Mouse (Mus musculus) testis, adult 2 months (tissue): ENCODE results near the gene Qpctl. TPM values are rescaled to one million over a fixed set of nuclear protein-coding genes. Genes with fewer than 3 reads are reported as not detected.

ENCODE experiments used
- H3K27ac ChIP-seq: fragments of 200-500 bp; 2 replicates; pipeline ENCODE4 v1.5.1; 2012; ENCODE audit warnings: low read depth, low read length; ENCODE audit not compliant: control insufficient read depth, insufficient read depth
- H3K27me3 ChIP-seq: fragments of 200-500 bp; 2 replicates; pipeline ENCODE4 v1.6.1; 2012; ENCODE audit warnings: mild to moderate bottlenecking, low read length, moderate library complexity; ENCODE audit not compliant: control insufficient read depth, insufficient read depth
- H3K36me3 ChIP-seq: fragments of 200-500 bp; 2 replicates; pipeline ENCODE4 v1.6.1; 2012; ENCODE audit warnings: mild to moderate bottlenecking, low read length; ENCODE audit not compliant: control insufficient read depth, insufficient read depth
- H3K4me1 ChIP-seq: fragments of 200-500 bp; 2 replicates; pipeline ENCODE4 v1.6.1; 2012; ENCODE audit warnings: low read length; ENCODE audit not compliant: control insufficient read depth, insufficient read depth
- H3K4me3 ChIP-seq: fragments of 200-500 bp; 2 replicates; pipeline ENCODE4 v1.5.1; 2012; ENCODE audit warnings: low read depth, mild to moderate bottlenecking, low read length, moderate library complexity, mixed read lengths; ENCODE audit not compliant: control insufficient read depth
- CTCF ChIP-seq: fragments of 200-500 bp; IDR thresholded peaks from 2 replicates; pipeline ENCODE4 v1.5.1; 2012; ENCODE audit warnings: low read depth, mild to moderate bottlenecking, inconsistent platforms, low read length, moderate library complexity; ENCODE audit not compliant: control insufficient read depth, insufficient read depth, insufficient replicate concordance
- POLR2A ChIP-seq: fragments of 200-500 bp; IDR thresholded peaks from 2 replicates; pipeline ENCODE4 v1.6.1; 2012; ENCODE audit warnings: low read depth, mild to moderate bottlenecking, inconsistent platforms, low read length, moderate library complexity; ENCODE audit not compliant: control insufficient read depth
- polyA plus RNA-seq: library from polyadenylated mRNA; depleted of rRNA; stranded (reverse); fragments of >200 nt; gene quantifications from 2 replicates; pipeline ENCODE4 v1.2.3, GENCODE M21; 2012

The Qpctl gene
- polyA plus RNA-seq, 1 experiment: 13.5 TPM

DNA sequence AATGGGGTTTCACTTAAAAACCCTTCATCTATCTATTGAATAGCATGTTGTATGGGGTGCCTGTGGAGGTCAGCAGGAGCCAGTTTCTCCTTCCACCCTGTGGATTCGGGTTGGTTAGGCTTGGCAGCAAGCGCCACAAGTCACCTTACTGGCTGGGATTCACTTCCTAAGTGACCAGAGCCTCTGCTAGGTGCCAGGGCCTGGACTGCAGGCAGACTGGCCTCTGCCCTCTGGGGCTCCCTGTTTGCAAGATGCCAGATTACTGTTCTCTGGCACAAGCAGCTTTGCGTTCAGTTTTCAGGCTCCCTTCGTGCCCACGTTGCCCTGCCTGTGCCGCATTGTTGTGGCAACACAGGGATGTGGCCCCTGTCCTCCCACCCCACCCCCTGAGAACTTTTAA is 24.4 kb downstream of the Qpctl start:
- no peak for TF ChIP-seq POLR2A
- no peak for TF ChIP-seq CTCF
- H3K27ac ChIP-seq: no peak overlapping the region
- no peaks in the 10 kb centered on the region for H3K36me3 ChIP-seq
- H3K4me3 ChIP-seq: no peak overlapping the region
- H3K4me1 ChIP-seq: peaks cover 3% of the 10 kb centered on the region
- no peaks in the 10 kb centered on the region for H3K27me3 ChIP-seq

- Histone ChIP-seq H3K4me1 (peaks cover 8% of the 10 kb centered on the region), H3K27me3 (no peaks in the 10 kb centered on the region), H3K36me3 (no peaks in the 10 kb centered on the region), H3K4me3 (no peak overlapping the region), H3K27ac (peak overlapping the region; percentile 25; the same call in 1 of the 2 replicates)
- no peak for TF ChIP-seq CTCF
- no peak for TF ChIP-seq POLR2A
Measured at GRCm38 (mm10) chr7:19121686-19122085, 27.4 kb downstream of the Qpctl start.

DNA sequence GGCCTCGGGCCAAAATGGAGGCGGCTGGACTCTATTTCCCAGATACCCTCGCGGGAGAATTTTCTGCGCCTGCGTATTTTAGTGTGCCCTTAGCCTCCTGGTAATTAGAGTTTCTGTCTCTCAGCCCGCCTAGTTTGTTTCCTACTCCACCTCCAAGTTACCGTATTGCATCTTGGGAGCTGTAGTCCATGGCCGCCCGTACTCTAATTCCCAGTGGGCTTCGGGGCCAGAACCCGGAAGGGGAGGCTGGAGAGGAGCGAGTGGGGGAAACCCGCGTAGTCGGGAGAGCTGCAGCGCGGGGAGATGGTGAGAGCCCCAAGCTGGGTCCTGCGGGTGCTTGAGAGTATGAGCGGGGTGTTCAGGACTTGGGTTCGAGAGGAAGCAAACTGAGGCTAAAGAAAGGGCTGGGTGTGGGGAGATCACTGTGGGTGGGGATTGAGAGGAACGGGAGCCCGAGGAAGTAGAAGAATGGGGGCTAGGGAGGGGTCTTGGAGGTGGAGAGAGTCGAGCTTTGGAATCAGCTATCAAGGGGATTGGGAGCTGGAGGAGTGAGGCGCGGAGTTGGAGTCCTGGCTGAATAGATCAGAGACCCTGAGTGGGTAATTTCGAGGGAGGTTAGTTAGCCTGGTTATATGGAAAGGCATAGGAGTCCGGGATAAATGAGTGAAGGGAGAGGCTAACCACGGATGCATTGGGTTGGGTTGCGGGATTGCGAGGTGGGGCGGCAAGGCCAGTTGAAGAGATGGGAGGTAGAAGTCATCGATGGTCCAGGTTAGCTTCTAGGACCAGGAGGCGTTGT is 29.3 kb downstream of the Qpctl start, which contains the start of gene Fbxo46:
Gene Fbxo46 (plus strand): TSS at position 229 of the 799 bp plus-strand sequence.
- Histone ChIP-seq H3K4me3 (peak within 1 kb of the TSS; percentile 93), H3K4me1 (peaks cover 8% of the 10 kb centered on the region), H3K27me3 (no peaks in the 10 kb centered on the region), H3K36me3 (no peaks in the 10 kb centered on the region), H3K27ac (peak within 1 kb of the TSS; percentile 56)
- peak; percentile 77 for TF ChIP-seq POLR2A
- TF ChIP-seq CTCF: no peak

DNA sequence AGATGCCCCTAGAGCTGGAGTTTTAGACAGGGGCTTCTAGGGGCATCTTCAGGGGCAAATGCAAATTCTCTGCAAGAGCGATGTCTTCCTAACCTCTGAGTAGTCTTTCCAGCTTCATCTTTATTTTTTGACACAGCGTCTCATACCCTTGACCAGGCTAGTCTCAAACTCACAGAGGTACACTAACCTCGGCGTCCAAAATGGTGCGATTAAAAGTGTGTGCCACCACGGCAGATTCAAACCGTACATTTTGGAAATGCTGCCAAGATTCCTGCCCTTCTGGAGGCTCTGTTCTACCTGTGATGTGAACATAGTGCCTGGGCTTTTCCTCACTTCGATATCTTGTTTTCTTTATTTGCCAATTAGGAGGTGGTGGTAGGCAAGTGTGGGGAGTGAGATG is 30.0 kb downstream of the Qpctl start:
- peak overlapping the region; percentile 50; the same call in 1 of the 2 replicates for H3K4me3 ChIP-seq
- no peaks in the 10 kb centered on the region for H3K36me3 ChIP-seq
- H3K27me3 ChIP-seq: no peaks in the 10 kb centered on the region

GRCm38 (mm10) chr7:19118028-19118771 is 30.9 kb downstream of the Qpctl start, which contains the start of gene Gm4969:
Gene Gm4969, minus strand, starts transcription at chr7:19118368.
- TF ChIP-seq CTCF (no peak), POLR2A (peak; percentile 54)
- Histone ChIP-seq H3K27ac (peak within 1 kb of the TSS; percentile 56), H3K27me3 (no peaks in the 10 kb centered on the region), H3K4me3 (peak within 1 kb of the TSS; percentile 88), H3K36me3 (no peaks in the 10 kb centered on the region), H3K4me1 (peaks cover 8% of the 10 kb centered on the region)

More for the DNA sequence above, 30.0 kb downstream of the Qpctl start:
- H3K4me1 ChIP-seq: peaks cover 8% of the 10 kb centered on the region
- no peak for TF ChIP-seq CTCF
- no peak for TF ChIP-seq POLR2A
- peak overlapping the region; percentile 56 for H3K27ac ChIP-seq

GRCm38 (mm10) chr7:19109565-19109964 is 39.5 kb downstream of the Qpctl start:
- no peaks in the 10 kb centered on the region for H3K36me3 ChIP-seq
- TF ChIP-seq CTCF: no peak
- no peak for TF ChIP-seq POLR2A

DNA sequence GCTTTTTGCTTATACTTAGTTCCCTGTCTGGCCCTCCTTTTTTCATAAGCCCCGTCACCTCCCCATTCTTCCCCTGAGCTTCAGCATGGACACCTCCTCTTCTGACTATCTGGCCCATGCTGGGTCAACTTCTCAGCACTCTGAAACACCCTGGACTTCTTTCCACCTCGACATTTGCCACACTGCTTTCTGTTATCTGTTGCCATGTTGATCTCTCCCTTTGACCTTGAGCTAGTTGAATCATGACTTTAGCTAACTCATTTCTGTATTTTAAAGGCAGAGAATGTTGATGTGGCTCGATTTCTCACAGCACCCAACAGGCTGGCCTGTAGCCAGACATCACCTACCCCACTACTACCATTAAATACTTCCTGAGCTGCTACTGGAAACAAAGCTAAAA is 41.7 kb downstream of the Qpctl start:
- Histone ChIP-seq H3K36me3 (no peaks in the 10 kb centered on the region), H3K27me3 (no peaks in the 10 kb centered on the region), H3K4me3 (no peak overlapping the region), H3K4me1 (no peaks in the 10 kb centered on the region), H3K27ac (no peak overlapping the region)
- no peak for TF ChIP-seq CTCF
- no peak for TF ChIP-seq POLR2A

More at GRCm38 (mm10) chr7:19109565-19109964, 39.5 kb downstream of the Qpctl start:
- no peak overlapping the region for H3K27ac ChIP-seq
- no peaks in the 10 kb centered on the region for H3K27me3 ChIP-seq
- no peak overlapping the region for H3K4me3 ChIP-seq
- no peaks in the 10 kb centered on the region for H3K4me1 ChIP-seq
